Mouse (Mus musculus): ENCODE results near the gene Actl10. TPM values are rescaled to one million over a fixed set of nuclear protein-coding genes. Genes with fewer than 3 reads are reported as not detected.

Gene Actl10
- polyA plus RNA-seq, 1 experiment from 2014 or later, result 0.15 TPM

DNA sequence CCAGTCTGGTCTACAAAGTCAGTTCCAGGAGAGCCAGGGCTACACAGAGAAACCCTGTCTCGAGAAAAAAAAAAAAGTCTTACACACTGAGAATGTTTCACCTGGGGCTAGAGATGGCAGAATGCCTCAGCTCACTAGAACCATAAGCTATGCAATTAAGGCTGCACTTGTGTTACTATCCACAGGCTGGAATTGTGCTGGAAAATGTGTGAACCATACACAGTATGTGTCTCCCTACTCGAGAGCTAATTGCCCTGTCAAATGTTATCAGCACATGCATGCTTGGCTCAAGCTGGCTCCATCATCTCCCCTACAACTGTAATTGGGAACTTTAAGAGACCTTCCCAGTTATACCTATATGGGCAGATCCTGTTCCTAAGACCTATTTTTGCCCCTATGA, 639 bp upstream of the Actl10 start:
- peaks cover 38% of the 10 kb centered on the region for H3K27me3 ChIP-seq (replicated peaks)
- 58% methylated on average over 2 of the region's 2 CpGs for WGBS
- no peak overlapping the region for H3K4me3 ChIP-seq
- no peak overlapping the region for H3K4me2 ChIP-seq
- H3K9ac ChIP-seq, result no peak overlapping the region
- H3K36me3 ChIP-seq, result no peaks in the 10 kb centered on the region
- no peak for ATAC-seq (ENCODE audit: insufficient number of reproducible peaks, low FRiP score)
- H3K9me3 ChIP-seq (replicated peaks), result no peaks in the 10 kb centered on the region
- no peak overlapping the region for H3K27ac ChIP-seq (ENCODE audit: poor library complexity, severe bottlenecking)
- H3K4me1 ChIP-seq (replicated peaks), result peaks cover 39% of the 10 kb centered on the region

DNA sequence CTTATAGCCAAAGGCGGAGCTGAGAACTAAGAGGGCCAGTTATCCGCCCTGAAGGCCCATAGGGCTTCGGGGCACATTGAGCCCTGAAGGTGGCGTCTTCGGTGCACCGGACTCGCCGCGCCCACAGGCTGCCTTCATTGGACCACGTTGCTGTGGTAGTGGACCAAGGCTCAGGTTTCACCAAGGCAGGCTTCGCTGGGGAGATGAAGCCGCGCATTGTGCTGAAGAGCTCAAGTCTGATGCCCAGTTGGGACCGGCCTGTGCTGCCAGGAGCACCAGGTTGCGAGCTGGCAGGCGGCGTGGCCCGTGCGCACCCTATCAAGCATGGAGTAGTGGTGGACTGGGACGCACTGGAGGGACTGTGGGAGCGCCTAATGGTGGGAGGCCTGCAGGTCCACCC, 351 bp downstream of the Actl10 start:
- WGBS, result 24% methylated on average over 21 of the region's 21 CpGs
- Histone ChIP-seq H3K9ac (no peak overlapping the region), H3K27me3 (replicated peaks) (peaks cover 38% of the 10 kb centered on the region), H3K4me2 (peak overlapping the region; percentile 65), H3K27ac (ENCODE audit: poor library complexity, severe bottlenecking) (no peak overlapping the region), H3K4me3 (peak overlapping the region; percentile 32), H3K4me1 (replicated peaks) (peaks cover 40% of the 10 kb centered on the region), H3K36me3 (no peaks in the 10 kb centered on the region), H3K9me3 (replicated peaks) (no peaks in the 10 kb centered on the region)
- ATAC-seq (ENCODE audit: insufficient number of reproducible peaks, low FRiP score), result peak; percentile 18; the same call in 1 of the 2 replicates

DNA sequence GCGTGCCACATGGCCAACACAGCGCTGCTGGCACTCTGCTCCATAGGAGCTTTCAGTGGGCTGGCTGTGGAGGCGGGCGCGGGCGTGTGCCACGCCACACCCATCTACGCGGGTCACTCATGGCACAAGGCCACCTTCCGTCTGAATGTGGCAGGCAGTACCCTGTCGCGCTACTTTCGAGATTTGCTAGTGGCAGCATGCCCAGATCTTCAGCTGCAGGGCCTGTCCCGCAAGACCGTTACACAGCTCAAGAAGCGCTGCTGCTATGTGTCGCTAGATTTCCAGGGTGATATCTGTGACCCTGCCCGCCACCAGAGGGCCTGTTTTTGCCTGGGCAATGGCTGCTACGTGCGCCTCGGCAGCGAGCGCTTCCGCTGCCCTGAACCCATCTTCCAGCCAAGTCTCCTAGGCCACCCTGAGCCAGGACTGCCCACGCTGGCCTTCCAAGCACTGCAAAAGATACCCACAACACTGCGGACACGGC, 890 bp downstream of the Actl10 start:
- H3K27me3 ChIP-seq (replicated peaks), result peaks cover 38% of the 10 kb centered on the region

DNA sequence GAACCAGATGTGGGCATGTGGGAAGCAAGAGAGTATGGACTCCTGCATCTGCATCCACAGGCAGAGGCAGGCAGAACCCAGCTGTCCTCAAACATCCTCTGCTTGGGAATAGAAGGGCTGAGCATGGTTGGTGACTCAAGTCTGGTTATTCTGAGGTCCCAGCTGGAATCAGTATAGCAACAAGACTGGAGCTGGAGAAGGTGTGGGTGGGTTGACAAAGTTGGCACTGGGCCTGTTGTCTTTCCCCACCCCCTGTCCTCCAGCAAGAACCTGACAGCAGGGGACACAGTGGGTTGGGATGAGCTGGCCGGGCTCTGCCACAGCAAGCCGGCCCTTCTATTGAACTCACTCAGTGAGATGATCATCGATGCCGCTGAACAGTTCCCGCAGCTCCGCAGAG, 3.7 kb downstream of the Actl10 start:
- Histone ChIP-seq H3K4me2 (no peak overlapping the region), H3K9ac (no peak overlapping the region), H3K27me3 (replicated peaks) (peaks cover 33% of the 10 kb centered on the region), H3K27ac (ENCODE audit: poor library complexity, severe bottlenecking) (no peak overlapping the region), H3K4me3 (no peak overlapping the region), H3K9me3 (replicated peaks) (no peaks in the 10 kb centered on the region), H3K4me1 (replicated peaks) (peaks cover 47% of the 10 kb centered on the region), H3K36me3 (peaks cover 1% of the 10 kb centered on the region; the same call in 1 of the 2 replicates)
- ATAC-seq (ENCODE audit: insufficient number of reproducible peaks, low FRiP score), result no peak
- 78% methylated on average over 6 of the region's 6 CpGs for WGBS

More for the DNA sequence above, 890 bp downstream of the Actl10 start:
- H3K9me3 ChIP-seq (replicated peaks), result no peaks in the 10 kb centered on the region
- H3K27ac ChIP-seq (ENCODE audit: poor library complexity, severe bottlenecking), result no peak overlapping the region
- peak overlapping the region; percentile 32 for H3K4me3 ChIP-seq
- peak; percentile 15; the same call in 1 of the 2 replicates for ATAC-seq (ENCODE audit: insufficient number of reproducible peaks, low FRiP score)
- no peaks in the 10 kb centered on the region for H3K36me3 ChIP-seq
- H3K4me1 ChIP-seq (replicated peaks), result peaks cover 46% of the 10 kb centered on the region
- WGBS, result 17% methylated on average over 27 of the region's 27 CpGs
- H3K9ac ChIP-seq, result peak overlapping the region; percentile 42
- peak overlapping the region; percentile 65 for H3K4me2 ChIP-seq

DNA sequence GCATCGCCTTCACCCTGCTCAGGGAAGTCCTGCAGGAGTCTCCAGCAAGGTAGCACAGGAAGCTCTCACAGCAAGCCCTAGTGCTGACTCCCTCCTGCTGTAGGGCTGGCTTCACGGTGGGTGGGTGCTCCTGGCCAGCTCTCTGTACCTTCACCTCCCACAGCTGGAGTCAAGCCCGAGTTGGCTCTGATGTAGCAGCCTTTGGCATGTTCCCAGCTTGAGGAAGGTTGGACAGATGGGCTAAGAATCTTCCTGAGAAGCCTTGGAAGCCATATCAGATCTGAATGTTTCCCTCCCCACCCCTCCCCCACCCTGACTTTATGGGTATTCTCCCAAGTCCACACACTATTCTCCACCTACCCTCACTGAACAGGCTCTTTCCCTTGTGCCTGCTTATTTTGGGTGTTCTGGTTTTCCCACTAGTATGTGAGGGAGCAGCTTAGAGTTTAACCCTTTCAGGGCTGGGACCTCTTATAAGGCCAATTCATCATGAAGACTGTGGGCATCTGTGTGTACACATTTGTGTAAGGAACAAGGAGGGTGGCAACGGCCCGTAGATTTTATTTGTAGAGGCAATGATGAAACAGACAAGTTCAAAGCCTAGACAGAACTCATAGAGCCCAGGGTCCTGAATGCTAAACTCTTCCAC, 5.7 kb downstream of the Actl10 start:
- peaks cover 17% of the 10 kb centered on the region for H3K36me3 ChIP-seq
- H3K4me3 ChIP-seq, result no peak overlapping the region
- H3K9ac ChIP-seq, result no peak overlapping the region
- H3K4me1 ChIP-seq (replicated peaks), result peaks cover 38% of the 10 kb centered on the region
- no peak for ATAC-seq (ENCODE audit: insufficient number of reproducible peaks, low FRiP score)
- peaks cover 12% of the 10 kb centered on the region; the same call in 1 of the 2 replicates for H3K27me3 ChIP-seq (replicated peaks)
- H3K27ac ChIP-seq (ENCODE audit: poor library complexity, severe bottlenecking), result no peak overlapping the region
- H3K4me2 ChIP-seq, result no peak overlapping the region
- 54% methylated on average over 5 of the region's 5 CpGs for WGBS
- H3K9me3 ChIP-seq (replicated peaks), result no peaks in the 10 kb centered on the region

DNA sequence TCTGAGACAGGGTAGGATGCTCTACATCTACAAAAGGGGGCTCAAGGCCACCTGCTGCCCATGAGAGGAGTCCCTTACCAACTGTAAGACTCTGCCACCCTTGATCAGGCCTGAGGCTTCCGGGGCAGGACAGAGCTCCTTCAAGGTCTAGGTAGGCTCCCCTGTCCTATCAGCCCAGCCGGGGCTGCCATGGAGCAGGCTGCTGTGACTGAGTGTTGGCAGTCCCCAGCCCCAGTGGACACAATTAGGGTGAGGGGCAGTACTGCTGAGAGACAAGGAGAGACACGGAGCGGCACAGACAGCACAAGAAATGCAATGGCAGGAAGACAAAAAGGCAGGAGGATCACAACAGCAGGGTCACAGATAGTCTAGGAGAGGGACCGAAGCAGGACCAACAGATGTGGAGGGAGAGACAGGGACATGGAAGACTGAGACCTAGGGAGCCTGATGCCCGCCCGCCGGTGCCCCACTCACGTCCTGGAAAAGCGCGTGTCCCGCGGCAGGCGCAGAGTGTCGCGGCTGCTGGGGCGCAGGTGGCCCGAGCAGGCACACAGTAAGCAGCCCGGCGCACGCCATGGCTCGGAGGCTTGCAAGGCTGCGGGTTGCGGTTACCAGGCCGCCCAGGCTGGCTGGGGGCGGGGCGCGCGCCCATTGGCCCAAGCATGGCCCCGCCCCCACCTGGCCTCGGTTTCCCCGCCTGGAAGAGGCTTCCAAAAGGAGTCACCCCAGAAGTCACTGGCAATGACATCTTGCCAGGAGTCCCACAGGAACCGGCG, 6.9 kb downstream of the Actl10 start, which contains the start of gene Necab3:
Gene Necab3, minus strand, starts transcription at position 627 of the 776 bp plus-strand sequence.
- Histone ChIP-seq H3K9me3 (replicated peaks) (no peaks in the 10 kb centered on the region), H3K9ac (peak within 1 kb of the TSS; percentile 31; the same call in 1 of the 2 replicates), H3K27me3 (replicated peaks) (0 out of 2 replicates have a peak, but pooled peaks cover 5% of the 10 kb centered on the region), H3K36me3 (peaks cover 26% of the 10 kb centered on the region), H3K4me1 (replicated peaks) (peaks cover 34% of the 10 kb centered on the region), H3K4me3 (peak within 1 kb of the TSS; percentile 37), H3K4me2 (peak within 1 kb of the TSS; percentile 68), H3K27ac (ENCODE audit: poor library complexity, severe bottlenecking) (no peak within 1 kb of the TSS)
- 6% methylated on average over 33 of the region's 34 CpGs for WGBS
- ATAC-seq (ENCODE audit: insufficient number of reproducible peaks, low FRiP score), result peak; percentile 47; the same call in 1 of the 2 replicates

DNA sequence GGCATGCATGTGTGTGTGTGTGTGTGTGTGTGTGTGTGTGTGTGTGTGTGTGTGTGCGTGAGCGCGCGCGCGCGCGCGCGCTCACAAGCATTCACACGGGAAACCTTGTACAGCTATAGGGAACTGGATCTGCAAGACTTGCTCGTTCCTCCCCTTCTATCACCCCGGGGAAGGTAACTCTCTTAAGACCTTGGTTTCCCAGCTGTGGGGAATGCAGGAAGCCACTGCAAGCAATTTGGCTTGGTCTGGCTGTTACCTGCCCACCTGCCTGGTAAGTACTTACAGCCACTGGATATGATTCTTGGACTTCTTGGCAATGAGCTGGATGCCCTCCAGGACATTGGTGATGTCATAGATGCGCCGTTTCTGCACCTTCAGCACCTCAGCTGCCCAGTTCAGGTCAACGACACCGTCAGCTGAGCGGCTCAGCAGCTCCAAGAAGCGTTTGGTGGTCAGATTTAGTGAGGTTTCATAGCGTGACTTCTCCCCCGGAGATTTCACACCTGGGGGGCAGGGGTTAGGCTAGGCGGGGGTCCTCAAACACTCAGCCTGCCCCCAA, 12.1 kb downstream of the Actl10 start:
- Histone ChIP-seq H3K9ac (no peak overlapping the region), H3K4me3 (no peak overlapping the region), H3K36me3 (peaks cover 36% of the 10 kb centered on the region), H3K4me2 (no peak overlapping the region), H3K9me3 (replicated peaks) (no peaks in the 10 kb centered on the region), H3K27ac (ENCODE audit: poor library complexity, severe bottlenecking) (no peak overlapping the region), H3K4me1 (replicated peaks) (peaks cover 36% of the 10 kb centered on the region), H3K27me3 (replicated peaks) (no peaks in the 10 kb centered on the region)
- 90% methylated on average over 22 of the region's 22 CpGs for WGBS
- no peak for ATAC-seq (ENCODE audit: insufficient number of reproducible peaks, low FRiP score)

DNA sequence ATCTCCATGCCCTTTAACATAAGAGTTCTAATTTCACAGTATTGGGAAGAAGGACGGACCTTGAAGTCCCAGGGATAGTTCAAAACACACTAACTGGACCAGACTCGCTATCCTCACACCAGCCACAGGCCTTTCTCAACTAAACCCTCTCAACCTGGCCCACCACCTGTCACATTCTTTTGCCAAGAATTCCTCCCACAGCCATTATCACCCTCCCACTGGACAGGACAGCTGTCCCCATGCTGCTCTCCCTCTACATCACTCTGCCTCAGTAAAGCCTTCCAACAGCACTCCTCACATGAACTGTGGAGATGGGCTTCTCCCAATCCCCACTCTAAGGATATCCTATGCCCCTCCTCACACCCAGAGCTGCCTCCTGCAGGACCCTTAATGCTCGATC, 14.0 kb downstream of the Actl10 start:
- Histone ChIP-seq H3K4me1 (replicated peaks) (peaks cover 32% of the 10 kb centered on the region), H3K4me3 (no peak overlapping the region), H3K9ac (0 out of 2 replicates have a peak overlapping the region, but pooled peaks have one; percentile 8), H3K27ac (ENCODE audit: poor library complexity, severe bottlenecking) (no peak overlapping the region), H3K4me2 (no peak overlapping the region), H3K36me3 (peaks cover 31% of the 10 kb centered on the region), H3K9me3 (replicated peaks) (no peaks in the 10 kb centered on the region), H3K27me3 (replicated peaks) (no peaks in the 10 kb centered on the region)
- no peak for ATAC-seq (ENCODE audit: insufficient number of reproducible peaks, low FRiP score)
- WGBS, result 80% methylated on average over 3 of the region's 3 CpGs

DNA sequence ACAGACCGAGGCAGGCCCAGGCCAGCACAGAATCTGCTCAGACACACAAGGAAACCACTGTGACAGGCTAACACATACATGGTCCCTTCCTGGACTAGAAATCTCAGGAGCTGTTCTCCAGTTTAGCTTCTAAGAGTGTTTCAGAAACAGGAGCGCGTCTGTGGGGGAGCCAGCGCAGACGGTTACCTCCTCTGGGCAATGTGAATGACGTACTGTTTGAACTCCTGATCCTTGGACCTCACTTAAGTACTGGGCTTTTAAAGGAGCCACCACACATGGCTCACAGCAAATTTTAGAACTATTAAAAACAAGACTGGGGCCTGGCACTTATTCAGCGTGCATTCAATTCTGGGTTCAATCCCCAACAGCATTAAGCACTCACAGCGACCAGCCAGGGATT, 15.1 kb downstream of the Actl10 start:
- no peaks in the 10 kb centered on the region for H3K9me3 ChIP-seq (replicated peaks)
- peaks cover 24% of the 10 kb centered on the region for H3K36me3 ChIP-seq
- H3K27ac ChIP-seq (ENCODE audit: poor library complexity, severe bottlenecking), result no peak overlapping the region
- no peak overlapping the region for H3K4me3 ChIP-seq
- H3K4me2 ChIP-seq, result no peak overlapping the region
- peaks cover 36% of the 10 kb centered on the region for H3K4me1 ChIP-seq (replicated peaks)
- WGBS, result 67% methylated on average over 8 of the region's 8 CpGs
- no peaks in the 10 kb centered on the region for H3K27me3 ChIP-seq (replicated peaks)
- no peak for ATAC-seq (ENCODE audit: insufficient number of reproducible peaks, low FRiP score)
- no peak overlapping the region for H3K9ac ChIP-seq

DNA sequence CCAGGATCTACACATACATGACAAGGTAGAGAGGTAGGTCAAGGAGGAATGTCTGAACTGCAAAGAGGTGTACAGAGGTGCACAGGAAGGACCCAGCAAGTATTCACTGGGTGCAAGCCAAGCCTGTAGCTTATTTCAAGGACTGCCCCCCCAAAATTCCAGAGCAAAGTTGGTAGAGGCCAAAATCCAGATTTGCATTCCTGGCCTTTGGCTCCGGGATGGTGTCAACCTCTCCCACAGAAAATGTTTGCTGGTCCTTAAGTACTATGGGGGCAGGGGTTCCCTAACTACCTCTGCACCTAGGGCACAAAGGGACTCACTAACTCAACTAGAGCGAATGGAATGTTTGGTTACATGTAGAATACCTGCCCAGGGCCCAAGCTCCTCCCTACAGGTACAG, 16.2 kb downstream of the Actl10 start:
- Histone ChIP-seq H3K4me2 (peak overlapping the region; percentile 86), H3K4me1 (replicated peaks) (peaks cover 36% of the 10 kb centered on the region), H3K36me3 (peaks cover 17% of the 10 kb centered on the region), H3K27me3 (replicated peaks) (no peaks in the 10 kb centered on the region), H3K27ac (ENCODE audit: poor library complexity, severe bottlenecking) (no peak overlapping the region), H3K9ac (no peak overlapping the region; the same call in 1 of the 2 replicates), H3K9me3 (replicated peaks) (no peaks in the 10 kb centered on the region), H3K4me3 (peak overlapping the region; percentile 93)
- WGBS, result 78% methylated on average over 2 of the region's 2 CpGs
- no peak for ATAC-seq (ENCODE audit: insufficient number of reproducible peaks, low FRiP score)
